Mouse (Mus musculus): ENCODE measurements at regions not wholly inside any gene's neighbourhood (a gene's known extent, or its start where the extent isn't known, plus 50 kb on each side); places are given as distances from the start of the nearest gene placed in this dataset.
"Not testable (repeated sequence)": the region's sequence is repeated elsewhere in the genome, so short reads cannot be mapped to it uniquely, and the experiment has no call there.

DNA sequence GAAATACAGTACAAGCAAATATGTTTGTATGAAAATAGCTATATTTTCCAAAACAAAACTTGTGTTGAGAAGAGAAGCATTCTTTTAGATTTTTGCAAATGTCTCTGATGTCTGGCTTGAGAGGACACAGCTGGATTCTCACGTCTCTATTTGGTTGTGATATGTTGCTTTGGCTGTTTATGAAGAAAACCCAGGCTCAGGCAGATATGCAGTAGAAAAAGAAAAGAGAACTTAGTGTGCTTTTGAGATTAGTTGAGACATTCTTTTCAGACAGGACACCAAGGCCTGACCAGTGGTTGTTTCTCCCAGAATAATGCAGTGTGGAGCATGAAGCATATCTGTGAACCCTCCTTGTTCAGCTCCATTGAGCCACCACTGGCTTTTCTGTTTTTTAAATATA is 178.8 kb upstream of the Mamld1 start:
- DNase-seq (ENCODE audit: low spot score) = no peak

DNA sequence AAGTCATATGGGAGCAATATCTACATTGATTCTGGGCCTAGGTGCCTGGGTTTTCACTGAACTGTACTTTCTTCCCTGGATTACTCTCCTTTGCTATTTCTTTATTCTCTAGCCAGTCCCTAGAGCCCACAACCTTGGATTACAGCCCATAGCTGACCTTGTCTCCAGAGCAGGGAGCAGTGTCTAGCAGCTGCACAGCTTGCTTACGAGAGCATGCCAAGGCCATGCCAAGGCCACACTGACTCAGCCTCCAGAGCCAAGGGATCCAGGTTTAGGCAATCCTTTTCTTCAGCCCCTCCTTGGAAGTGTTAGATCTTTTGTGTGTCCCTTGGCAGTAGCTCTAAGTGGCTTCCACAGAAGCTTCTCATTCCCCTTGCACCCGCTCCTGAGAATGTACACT is 168.7 kb upstream of the Mamld1 start:
- DNase-seq (ENCODE audit: low spot score) = no peak

DNA sequence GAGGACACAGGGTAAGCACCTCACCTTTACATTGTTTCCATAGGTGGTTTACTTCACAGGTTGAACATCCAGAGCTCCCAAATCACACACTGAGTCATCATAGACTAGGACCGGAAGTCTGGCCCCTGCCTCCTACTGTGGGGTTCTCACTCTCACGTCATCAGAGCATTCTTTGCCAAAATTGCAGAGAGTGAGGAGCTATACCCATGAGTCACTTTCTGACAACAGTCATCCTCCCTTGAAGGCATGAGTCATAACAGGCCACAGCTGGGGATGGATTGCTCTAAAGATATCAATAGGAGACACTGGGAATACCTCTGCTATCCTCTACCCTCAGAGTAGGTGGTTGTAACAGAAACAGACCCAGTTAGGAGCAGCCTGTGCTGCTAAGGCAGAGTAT is 166.6 kb upstream of the Mamld1 start:
- no peak for DNase-seq (ENCODE audit: low spot score)

DNA sequence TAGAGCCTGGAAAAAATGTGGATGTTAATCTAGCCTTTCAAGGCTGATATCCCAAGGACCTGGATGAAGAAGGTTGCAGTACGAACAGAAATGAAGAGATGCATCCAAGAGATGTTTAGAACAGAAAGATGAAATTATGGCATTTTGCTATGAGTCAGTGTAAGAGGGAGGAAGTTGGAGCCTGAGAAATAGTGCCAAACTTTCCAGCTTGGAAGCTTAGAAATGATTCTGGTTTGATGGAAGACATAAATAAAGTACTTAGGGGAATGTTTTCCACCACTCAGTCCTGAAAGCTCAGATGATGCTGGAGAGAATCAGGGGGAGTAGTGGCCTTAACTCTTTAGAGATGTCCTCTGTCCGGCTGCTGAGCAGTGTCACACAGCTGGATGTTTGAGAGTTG is 155.5 kb upstream of the Mamld1 start:
- DNase-seq (ENCODE audit: low spot score) = no peak

DNA sequence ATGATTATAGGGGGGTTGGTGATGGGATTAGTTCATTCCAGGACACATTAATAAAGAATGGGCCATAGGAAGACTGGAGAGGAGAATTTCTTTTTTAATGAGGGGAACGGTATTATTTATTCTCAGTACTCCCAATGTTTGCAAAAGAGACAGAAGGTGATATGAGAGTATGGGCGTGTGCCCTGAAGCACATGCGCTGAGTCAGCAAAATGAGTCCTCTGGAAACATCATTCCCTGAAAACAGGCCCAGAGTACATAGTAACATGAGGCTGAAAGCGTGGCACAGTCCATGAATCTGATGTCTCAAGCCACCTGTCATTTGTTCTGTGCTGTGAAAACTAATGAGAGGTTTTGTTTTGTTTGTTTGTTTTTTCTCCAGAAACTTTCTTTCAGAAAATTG is 154.5 kb upstream of the Mamld1 start:
- no peak for DNase-seq (ENCODE audit: low spot score)

DNA sequence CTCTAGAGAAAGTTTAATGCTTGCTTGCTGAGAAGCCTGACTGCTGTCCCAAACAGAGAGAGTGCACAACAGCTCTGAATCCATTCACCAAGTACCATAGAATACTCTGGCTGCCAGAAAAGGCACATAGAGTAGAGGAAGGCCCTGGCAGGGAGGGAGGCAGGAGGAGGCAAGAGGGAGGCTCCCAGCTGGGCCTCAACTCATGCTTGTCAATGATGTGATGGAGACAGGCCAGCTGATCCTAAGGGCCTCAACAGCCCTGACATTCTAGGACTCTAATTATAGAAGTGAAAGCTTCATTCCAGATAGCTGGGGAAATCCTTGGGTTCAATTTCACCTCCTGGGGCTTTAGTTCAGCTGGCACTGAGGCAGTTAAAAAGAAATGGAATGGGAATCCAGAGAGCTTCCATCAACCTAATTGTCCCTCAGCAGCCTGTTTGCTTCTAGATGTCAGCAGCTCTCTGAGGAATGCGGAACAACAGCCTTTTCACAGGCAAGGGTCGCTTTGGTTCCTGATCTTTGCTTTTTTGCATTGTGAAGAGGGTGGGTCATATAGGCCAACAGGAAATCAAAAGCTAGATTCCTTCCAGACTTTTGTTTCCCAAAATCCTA is 152.8 kb upstream of the Mamld1 start:
- DNase-seq (ENCODE audit: low spot score) = peak; percentile 4

DNA sequence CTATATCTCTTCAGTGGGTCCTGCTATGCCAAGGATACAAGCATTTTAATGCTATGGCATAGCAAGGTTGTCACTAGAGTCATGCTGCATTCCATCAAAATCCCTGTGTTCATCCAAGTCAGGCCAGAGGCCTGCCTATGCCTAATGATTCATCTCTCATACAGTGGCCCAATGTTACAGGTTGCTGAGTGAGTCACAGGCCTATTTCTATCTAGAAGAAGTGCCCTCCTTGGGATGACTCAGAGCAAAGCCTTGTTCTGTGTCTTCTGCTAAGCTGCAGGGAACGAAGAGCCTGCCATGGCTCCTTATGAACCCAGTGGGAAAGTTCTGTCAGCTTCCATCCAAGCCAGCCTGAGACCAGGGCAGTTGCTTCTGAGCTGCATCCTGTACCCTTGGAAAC is 151.2 kb upstream of the Mamld1 start:
- not testable (repeated sequence) for DNase-seq (ENCODE audit: low spot score)

DNA sequence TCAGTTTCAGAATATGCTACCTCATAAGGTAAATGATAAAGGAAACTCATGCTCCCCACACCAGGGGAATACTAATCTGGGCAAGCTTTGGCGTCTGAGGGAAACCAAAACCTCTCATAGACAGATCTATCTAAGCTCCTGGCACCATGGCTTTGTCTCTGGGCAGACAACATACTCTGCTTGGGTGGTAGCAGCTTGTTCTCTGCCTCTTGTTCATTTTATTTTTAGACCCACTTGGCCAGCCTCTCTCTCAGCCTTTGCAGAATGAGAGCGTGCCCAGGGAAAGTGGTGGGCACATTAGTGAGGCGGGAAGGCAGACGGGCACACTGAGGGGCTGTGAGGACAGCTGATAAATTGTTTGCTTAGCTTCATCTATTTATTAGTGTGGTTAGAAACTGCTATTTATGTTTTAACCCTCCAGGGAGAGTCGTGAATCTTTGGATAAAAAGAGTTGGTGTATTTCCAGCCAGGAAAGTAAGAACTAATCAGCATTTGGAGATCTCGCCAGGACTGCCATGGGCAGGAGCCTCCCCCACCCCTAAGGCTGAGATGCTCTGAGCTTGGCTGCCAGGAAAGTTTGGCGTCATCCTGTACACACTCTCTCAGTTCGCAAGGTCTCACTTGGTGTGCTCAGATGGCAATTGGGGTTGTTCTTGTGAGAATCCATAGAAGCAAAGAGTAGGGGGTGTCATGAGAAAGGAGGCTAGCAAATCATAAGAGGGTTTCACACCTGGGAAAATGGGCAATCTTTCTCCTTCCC is 150.2 kb upstream of the Mamld1 start:
- no peak for DNase-seq (ENCODE audit: low spot score)

DNA sequence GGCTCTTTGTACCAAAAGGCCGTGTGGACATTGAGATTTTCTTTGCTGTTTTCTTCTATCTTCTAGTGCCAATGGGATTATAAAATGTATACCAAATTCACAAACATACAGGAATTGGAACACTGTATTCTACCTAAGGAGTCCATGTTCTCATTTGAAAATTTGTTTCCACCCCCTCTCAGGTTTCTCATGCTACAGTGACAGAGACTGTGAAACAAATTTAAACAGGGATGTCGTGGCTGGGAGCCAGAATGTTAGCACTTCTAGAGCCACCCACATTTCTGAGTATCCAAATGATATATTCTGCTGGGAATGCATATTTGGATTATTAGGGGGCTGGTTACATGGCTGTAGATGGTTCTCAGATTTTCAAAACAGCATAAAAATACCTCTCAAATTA is 124.4 kb upstream of the Mamld1 start:
- no peak for DNase-seq (ENCODE audit: low spot score)

DNA sequence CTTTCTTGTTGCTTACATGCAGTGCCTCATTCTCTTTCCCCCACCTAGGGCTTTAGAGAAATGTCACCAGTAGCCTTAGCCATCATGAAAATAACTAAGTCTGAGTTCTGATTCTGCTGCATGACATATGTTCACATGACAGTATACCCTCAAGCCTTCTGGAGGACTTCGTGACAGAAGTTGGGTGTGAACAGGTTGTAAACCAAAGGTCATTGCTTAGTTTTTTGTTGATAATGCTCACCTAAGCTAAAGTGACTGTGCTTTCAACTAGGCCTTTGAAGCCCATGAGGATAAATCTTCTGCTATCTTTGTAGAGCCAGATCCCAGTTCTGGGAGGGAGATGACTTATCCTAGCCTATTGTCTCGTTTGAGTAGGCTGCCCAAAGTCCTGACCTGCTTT is 118.1 kb upstream of the Mamld1 start:
- no peak for DNase-seq (ENCODE audit: low spot score)

DNA sequence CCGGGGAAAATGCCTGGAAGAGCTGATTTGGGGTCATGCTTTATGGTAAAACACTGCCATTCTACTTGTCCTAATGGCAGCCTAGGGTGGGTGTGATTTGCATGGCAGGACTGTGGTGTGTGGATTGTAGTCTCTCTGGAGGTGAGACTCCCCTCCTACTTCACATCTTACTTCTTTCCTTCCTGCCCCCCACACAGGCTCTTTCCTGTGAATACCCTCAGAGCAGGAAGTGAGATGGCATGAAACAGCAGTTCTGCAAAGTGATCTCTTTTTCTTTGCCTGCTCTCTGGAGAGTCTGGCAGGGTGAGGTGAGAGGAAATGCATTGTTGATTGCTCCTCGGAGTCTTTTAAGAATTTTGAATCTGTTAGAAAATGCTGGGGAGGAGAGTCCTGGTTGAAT is 104.7 kb upstream of the Mamld1 start:
- peak; percentile 1 for DNase-seq (ENCODE audit: low spot score)

DNA sequence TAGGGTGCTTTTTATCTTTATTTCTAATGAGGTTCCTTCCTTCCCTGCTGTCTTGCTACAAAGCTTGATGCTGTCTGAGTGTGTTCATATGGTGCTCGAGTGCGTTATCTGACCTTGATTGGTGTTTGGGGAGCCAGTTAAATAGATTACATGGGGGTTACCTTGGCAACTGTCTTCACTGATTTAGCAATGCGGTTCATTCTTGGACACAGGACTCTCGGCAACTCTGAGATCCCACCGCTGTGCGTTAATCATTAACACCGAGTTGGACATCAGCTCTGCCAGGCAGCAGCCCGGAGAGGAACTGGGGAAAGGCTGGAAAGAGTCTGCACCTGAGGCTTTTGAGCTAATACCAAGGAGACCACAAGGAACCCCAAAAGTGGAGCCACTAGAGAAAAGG is 104.0 kb upstream of the Mamld1 start:
- DNase-seq (ENCODE audit: low spot score) = peak; percentile 67

DNA sequence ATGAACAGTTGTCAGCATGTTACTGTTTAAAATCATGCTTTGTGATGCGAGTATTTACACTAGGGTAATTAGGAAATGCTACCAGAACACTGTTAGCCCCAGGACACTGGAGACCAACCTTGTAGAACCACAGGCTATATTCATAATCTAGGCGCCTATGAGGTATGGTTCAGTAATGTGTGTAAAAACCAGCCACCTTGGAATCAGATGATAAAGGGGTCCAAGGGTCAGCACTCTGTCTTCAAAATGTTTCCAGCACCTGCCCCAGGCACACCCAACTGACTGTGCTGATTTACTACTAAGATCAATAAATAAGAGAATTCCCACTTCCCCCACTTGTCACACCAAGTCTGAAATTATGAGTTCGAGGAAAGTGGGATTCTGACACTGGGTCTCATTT is 100.8 kb upstream of the Mamld1 start:
- no peak for DNase-seq (ENCODE audit: low spot score)

DNA sequence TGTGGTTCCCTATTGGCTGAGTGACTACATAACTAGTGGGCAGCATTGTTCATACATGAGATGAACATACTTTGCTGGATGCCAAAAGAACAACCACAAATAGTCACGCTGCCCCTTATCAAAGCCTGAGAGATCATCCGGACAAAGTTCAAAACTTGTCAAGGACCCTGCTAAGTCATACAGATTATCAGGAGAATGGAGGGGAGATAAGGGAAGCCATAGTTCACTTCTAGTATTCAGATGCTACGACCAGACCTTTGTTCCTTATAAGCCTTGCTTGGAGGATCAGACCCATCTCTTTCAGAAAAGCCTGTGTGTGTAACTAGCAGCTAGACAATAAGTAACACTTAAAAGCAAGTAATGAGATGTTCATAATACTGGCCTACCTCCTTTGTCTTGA is 97.0 kb upstream of the Mamld1 start:
- DNase-seq (ENCODE audit: low spot score) = no peak

Data from retina, embryonic 14.5 days (tissue).